Mouse (Mus musculus) liver, postnatal 0 days (tissue): ENCODE measurements around the gene Gm20388. TPM values are rescaled to one million over a fixed set of nuclear protein-coding genes. Genes with fewer than 3 reads are reported as not detected.

Experiments
- ATAC-seq: fragments of 200-750 bp; cut with Nextera tagmentation; 2 replicates; pipeline ENCODE4 v1.8.0; 2017; ENCODE audit warnings: mild to moderate bottlenecking, moderate library complexity
- DNase-seq: peaks from one replicate; pipeline ENCODE4 v3.0.0-alpha.2; 2016
- H3K27ac ChIP-seq: fragments of 300-500 bp; sonication (generic); 2 replicates; pipeline ENCODE4 v1.5.1; 2014; ENCODE audit warnings: antibody characterized with exemption, moderate library complexity, mild to moderate bottlenecking, low read depth
- H3K27me3 ChIP-seq: fragments of 300-500 bp; sonication (generic); 2 replicates; pipeline ENCODE4 v1.6.1; 2014; ENCODE audit warnings: low read length, control low read depth, mixed read lengths; ENCODE audit not compliant: insufficient read depth
- H3K36me3 ChIP-seq: fragments of 300-500 bp; sonication (generic); replicated peaks from 2 replicates; pipeline ENCODE4 v1.6.1; 2014; ENCODE audit warnings: mild to moderate bottlenecking, control low read depth, low read length, moderate library complexity, mixed read lengths; ENCODE audit not compliant: insufficient read depth
- H3K4me1 ChIP-seq: fragments of 300-500 bp; sonication (generic); 2 replicates; pipeline ENCODE4 v1.6.1; 2014; ENCODE audit warnings: antibody characterized with exemption, mild to moderate bottlenecking, control low read depth; ENCODE audit not compliant: insufficient read depth
- H3K4me2 ChIP-seq: fragments of 300-500 bp; sonication (generic); 2 replicates; pipeline ENCODE4 v1.6.1; 2014; ENCODE audit warnings: low read depth, mild to moderate bottlenecking, low read length, moderate library complexity, mixed read lengths
- H3K4me3 ChIP-seq: fragments of 300-500 bp; sonication (generic); 2 replicates; pipeline ENCODE4 v1.5.1; 2014; ENCODE audit warnings: low read depth, low read length
- H3K9ac ChIP-seq: fragments of 300-500 bp; sonication (generic); replicated peaks from 2 replicates; pipeline ENCODE4 v1.6.1; 2014; ENCODE audit warnings: mild to moderate bottlenecking, moderate library complexity
- H3K9me3 ChIP-seq: fragments of 300-500 bp; sonication (generic); 2 replicates; pipeline ENCODE4 v1.6.1; 2016; ENCODE audit warnings: mild to moderate bottlenecking, control low read depth, low read length, mixed read lengths
- CTCF ChIP-seq: sonication (generic); IDR thresholded peaks from 2 replicates; pipeline ENCODE4 v1.5.1; 2016; ENCODE audit warnings: antibody characterized with exemption, low read depth
- EP300 ChIP-seq: IDR thresholded peaks from 2 replicates; pipeline ENCODE4 v1.6.1; 2016; ENCODE audit warnings: antibody characterized with exemption, low read depth, mild to moderate bottlenecking
- whole genome bisulfite sequencing: fragments of 180-500 bp; shearing (Covaris S2); extraction: QIAGEN DNeasy Blood & Tissue Kit; methylation state at CpG from one replicate; pipeline ENCODE4 v1.1.7; 2014; ENCODE audit not compliant: insufficient replicate concordance; 5-methylcytosine and 5-hydroxymethylcytosine counted together
- polyA plus RNA-seq: library from polyadenylated mRNA; unstranded; fragments of >200 nt; fragmentation: Nextera tagmentation; extraction: Ambion mirVana; gene quantifications from 2 replicates; pipeline ENCODE4 v1.2.1, GENCODE M21; 2015

Gm20388 gene
- polyA plus RNA-seq, 1 experiment from 2014 or later, result not detected

GRCm38 (mm10) chr8:123387801-123388200 lies 3477.2 kb downstream of the Gm20388 start:
- TF ChIP-seq CTCF (no peak), EP300 (no peak)
- Histone ChIP-seq H3K9me3 (no peaks in the 10 kb centered on the region), H3K4me2 (no peak overlapping the region), H3K9ac (no peak overlapping the region), H3K27me3 (no peaks in the 10 kb centered on the region), H3K27ac (no peak overlapping the region), H3K4me1 (no peaks in the 10 kb centered on the region), H3K4me3 (no peak overlapping the region), H3K36me3 (peaks cover 93% of the 10 kb centered on the region)
- ATAC-seq (no peak), DNase-seq (no peak)
- 82% methylated on average over 8 of the region's 8 CpGs for WGBS

GRCm38 (mm10) chr8:123389026-123389425 lies 3478.4 kb downstream of the Gm20388 start:
- H3K27ac ChIP-seq, result no peak overlapping the region
- ATAC-seq (no peak), DNase-seq (no peak)
- H3K4me1 ChIP-seq, result no peaks in the 10 kb centered on the region
- no peak overlapping the region for H3K4me2 ChIP-seq
- H3K36me3 ChIP-seq, result peaks cover 94% of the 10 kb centered on the region
- H3K27me3 ChIP-seq, result no peaks in the 10 kb centered on the region
- no peaks in the 10 kb centered on the region for H3K9me3 ChIP-seq
- no peak overlapping the region for H3K9ac ChIP-seq
- H3K4me3 ChIP-seq, result no peak overlapping the region
- TF ChIP-seq EP300, result no peak
- no peak for TF ChIP-seq CTCF
- 92% methylated on average over 7 of the region's 7 CpGs for WGBS

GRCm38 (mm10) chr8:123398308-123398707 lies 3487.7 kb downstream of the Gm20388 start:
- Histone ChIP-seq H3K4me1 (no peaks in the 10 kb centered on the region), H3K9me3 (no peaks in the 10 kb centered on the region), H3K9ac (no peak overlapping the region), H3K27ac (no peak overlapping the region), H3K36me3 (peaks cover 83% of the 10 kb centered on the region), H3K27me3 (no peaks in the 10 kb centered on the region), H3K4me2 (no peak overlapping the region), H3K4me3 (no peak overlapping the region)
- TF ChIP-seq CTCF (no peak), EP300 (no peak)
- DNase-seq (no peak), ATAC-seq (peak; percentile 45)
- whole genome bisulfite sequencing, result 70% methylated on average over 13 of the region's 13 CpGs

GRCm38 (mm10) chr8:123401936-123402335 lies 3491.3 kb downstream of the Gm20388 start:
- whole genome bisulfite sequencing, result 87% methylated on average over 9 of the region's 9 CpGs
- peaks cover 2% of the 10 kb centered on the region; the same call in 1 of the 2 replicates for H3K4me1 ChIP-seq
- H3K27me3 ChIP-seq, result peaks cover 5% of the 10 kb centered on the region; the same call in 1 of the 2 replicates
- ATAC-seq (no peak), DNase-seq (no peak)
- H3K4me2 ChIP-seq, result no peak overlapping the region
- no peak overlapping the region for H3K9ac ChIP-seq
- no peak for TF ChIP-seq EP300
- no peak for TF ChIP-seq CTCF
- H3K9me3 ChIP-seq, result no peaks in the 10 kb centered on the region
- H3K4me3 ChIP-seq, result no peak overlapping the region
- H3K27ac ChIP-seq, result no peak overlapping the region
- peaks cover 53% of the 10 kb centered on the region for H3K36me3 ChIP-seq

GRCm38 (mm10) chr8:123402730-123403326 lies 3492.2 kb downstream of the Gm20388 start:
- Histone ChIP-seq H3K9me3 (no peaks in the 10 kb centered on the region), H3K4me2 (no peak overlapping the region), H3K4me3 (no peak overlapping the region), H3K27me3 (peaks cover 5% of the 10 kb centered on the region; the same call in 1 of the 2 replicates), H3K9ac (no peak overlapping the region), H3K27ac (no peak overlapping the region), H3K4me1 (peaks cover 7% of the 10 kb centered on the region), H3K36me3 (peaks cover 47% of the 10 kb centered on the region)
- no peak for ATAC-seq
- 84% methylated on average over 9 of the region's 9 CpGs for WGBS
- TF ChIP-seq EP300 (no peak), CTCF (no peak)
- no peak for DNase-seq

- H3K9ac ChIP-seq, result no peak overlapping the region
- DNase-seq, result no peak
- H3K36me3 ChIP-seq, result peaks cover 31% of the 10 kb centered on the region
- peaks cover 16% of the 10 kb centered on the region for H3K4me1 ChIP-seq
- H3K4me3 ChIP-seq, result no peak overlapping the region
- peaks cover 13% of the 10 kb centered on the region; the same call in 1 of the 2 replicates for H3K27me3 ChIP-seq
- no peak overlapping the region for H3K4me2 ChIP-seq
- H3K27ac ChIP-seq, result no peak overlapping the region
- TF ChIP-seq CTCF, result no peak
- no peak for TF ChIP-seq EP300
- H3K9me3 ChIP-seq, result no peaks in the 10 kb centered on the region
- WGBS, result 59% methylated on average over 8 of the region's 8 CpGs
- no peak for ATAC-seq
These were observed 3493.9 kb downstream of the Gm20388 start for GRCm38 (mm10) chr8:123404521-123404920.
